Mouse (Mus musculus) megakaryocyte progenitor cell, adult 5-6 weeks (primary cell): Measurements from ENCODE around the gene Matk. TPM values are rescaled to one million over a fixed set of nuclear protein-coding genes. Genes with fewer than 3 reads are reported as not detected.

Experiments used
- ATAC-seq: replicated peaks from 2 replicates; pipeline ENCODE4 v1.8.0; 2016; ENCODE audit warnings: mild to moderate bottlenecking, moderate TSS enrichment, inconsistent platforms; ENCODE audit not compliant: poor library complexity
- total RNA-seq, 2 experiments: library from RNA; stranded (forward) in 1 of 2; stranded (reverse) in 1 of 2; fragments of 157-497, 149-512 nt in 1 of 2; fragments of 200-1000 nt in 1 of 2; gene quantifications; 2 replicates each; pipeline versions ENCODE4 v1.2.3 to v1.2.4; 2015 to 2017

The Matk gene
- total RNA-seq, 2 experiments from 2014 or later: 10.2 to 32.7 TPM

DNA sequence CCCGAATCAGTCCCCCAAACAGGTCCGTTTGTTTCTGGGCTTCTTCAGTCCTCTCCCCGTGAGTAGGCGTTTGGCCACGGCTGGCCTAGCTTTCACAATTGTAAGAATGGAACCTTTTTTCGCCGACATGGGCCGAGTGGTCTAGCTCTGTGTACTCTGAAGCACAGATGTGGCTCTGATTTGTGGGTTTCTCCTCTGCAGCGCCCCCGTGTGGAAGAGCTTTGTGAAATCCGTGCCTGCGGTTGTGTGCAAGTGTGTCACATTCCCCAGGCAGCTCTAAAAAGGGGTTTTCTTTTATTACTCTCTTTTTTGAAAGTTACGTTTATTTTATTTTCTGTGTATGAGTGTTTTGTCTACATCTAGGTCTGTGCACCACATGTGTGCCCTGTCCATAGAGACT, 11.9 kb upstream of the Matk start:
- peak; percentile 52 for ATAC-seq

DNA sequence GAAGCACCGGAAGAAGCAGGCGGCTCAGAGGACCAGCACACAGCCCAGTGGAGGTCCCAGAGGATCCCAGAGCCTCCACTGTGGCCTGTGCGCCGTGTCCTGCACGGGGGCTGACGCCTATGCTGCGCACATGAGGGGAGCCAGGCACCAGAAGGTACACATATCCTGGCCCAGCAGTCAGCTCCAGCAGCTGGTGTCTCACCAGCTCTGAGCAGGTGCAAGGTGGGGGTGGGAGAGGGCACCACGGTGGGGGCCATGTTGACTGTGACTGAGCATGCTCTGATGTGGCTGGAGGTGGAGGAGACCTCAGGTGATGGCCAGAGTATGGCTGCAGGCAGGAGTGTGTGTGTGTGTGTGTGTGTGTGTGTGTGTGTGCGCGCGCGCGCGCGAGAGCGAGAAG, 10.7 kb upstream of the Matk start:
- ATAC-seq: no peak

DNA sequence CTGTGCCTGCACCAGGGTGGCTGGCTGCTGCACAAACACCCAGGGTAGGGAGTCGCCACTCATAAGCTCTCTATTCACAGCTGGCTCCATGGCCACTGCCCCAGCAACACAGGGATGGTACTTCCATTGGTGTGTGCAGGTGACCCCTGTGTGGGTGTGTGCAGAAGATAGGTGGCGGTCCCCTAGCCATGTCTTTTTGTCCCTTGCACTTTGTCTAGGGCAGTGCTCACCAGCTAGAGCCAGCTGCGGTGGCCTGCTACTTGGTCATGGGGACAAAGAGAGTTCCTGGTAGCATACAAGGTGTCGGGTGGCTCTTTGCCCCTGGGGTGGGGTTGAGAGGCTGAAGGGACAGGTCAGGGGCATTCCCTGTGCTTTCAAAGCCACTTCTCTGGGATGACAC, 8.6 kb upstream of the Matk start:
- no peak for ATAC-seq

DNA sequence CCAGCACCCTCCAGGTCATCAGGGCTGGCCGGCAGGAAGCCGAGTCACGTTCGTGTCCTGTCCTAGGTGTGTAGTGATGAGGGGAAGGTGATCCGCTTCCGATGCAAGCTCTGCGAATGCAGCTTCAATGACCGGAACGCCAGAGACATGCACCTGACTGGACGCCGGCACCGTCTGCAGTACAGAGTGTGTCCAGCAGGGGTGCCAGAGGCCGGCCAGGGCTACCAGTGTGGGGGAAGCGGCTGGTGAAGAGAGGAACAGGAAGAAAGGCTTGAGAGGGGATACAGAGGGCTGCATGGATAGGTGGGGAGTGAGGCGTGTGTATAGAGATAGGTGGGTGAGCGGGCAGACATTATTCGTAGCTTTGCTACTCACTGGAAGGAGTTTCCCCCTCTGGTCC, 8.1 kb upstream of the Matk start:
- peak; percentile 94 for ATAC-seq

DNA sequence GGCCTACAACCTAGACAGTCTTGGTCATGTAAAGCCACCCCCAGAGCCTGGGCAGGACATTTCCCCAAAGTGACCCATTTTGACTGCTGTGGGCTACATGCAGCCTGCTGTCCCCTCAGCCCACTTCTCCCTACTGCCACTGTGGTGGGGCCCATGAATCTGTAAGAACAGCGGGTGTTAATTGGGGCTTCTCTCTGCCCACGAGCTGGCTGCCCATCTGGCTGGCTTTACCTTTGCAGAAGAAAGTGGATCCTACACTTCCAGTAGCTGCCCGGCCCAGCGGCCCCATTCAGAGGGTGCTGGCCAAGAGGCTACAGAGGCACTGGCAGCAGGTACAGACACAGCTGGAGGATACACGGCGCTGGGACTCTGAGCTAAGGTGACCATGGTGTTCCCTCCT, 7.6 kb upstream of the Matk start:
- ATAC-seq: no peak

DNA sequence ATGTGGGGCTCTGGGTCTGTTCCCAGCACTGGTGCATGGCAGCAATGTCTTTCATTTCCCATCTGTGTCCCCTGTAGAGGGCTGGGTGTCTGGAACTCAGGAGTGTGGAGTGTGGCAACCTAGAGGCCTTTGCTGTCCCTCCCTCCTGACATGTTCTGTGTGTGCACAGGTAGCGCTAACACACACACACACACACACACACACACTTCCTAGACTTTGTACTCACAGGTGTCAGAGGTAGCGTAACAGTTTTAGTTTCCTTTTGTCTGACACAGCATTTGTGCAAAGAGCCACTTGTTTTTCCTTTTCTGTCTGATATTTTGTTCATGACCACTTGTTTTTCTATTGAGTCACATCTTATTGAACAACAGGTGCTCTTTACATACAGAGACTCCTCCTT, 4.9 kb upstream of the Matk start:
- ATAC-seq: no peak

DNA sequence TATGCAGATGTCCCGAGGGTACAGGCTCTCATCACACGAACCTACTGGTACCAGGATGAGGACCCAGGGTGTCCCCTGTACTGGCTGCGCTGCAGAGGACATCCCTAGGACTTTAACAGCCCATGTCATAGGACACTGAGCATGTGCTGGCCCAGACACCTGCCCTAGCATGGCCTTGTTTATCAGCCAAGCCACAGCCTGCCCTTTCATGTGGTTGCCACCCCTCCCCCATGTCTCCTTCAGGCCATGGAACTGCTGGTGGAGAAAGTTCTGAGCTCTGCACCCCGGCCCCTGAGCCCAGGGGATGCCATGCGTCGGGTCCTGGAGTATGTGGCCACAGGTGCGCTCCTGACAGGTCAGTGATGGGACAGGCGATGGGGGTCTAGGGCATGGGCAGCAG, 3.3 kb upstream of the Matk start:
- ATAC-seq: no peak

DNA sequence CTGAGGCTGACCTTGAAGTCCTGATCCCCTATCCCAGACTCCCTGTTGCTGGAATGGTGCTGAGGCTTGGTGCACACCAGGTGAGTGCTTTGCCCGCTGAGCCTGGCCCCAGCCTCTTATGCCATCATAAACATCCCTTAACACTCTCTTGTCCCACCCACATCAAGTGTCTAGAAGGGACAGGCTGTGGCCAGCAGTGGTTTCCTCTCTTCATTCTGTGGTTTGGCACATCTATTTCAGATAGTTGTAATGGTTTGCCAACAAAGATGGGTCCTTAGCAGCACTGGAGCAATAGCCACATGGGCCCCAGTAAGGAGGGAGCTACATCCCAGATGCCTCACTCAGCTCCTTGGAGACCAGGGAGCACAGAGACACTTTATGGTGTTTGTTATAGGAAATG, 2.2 kb downstream of the Matk start:
- ATAC-seq: peak; percentile 52

DNA sequence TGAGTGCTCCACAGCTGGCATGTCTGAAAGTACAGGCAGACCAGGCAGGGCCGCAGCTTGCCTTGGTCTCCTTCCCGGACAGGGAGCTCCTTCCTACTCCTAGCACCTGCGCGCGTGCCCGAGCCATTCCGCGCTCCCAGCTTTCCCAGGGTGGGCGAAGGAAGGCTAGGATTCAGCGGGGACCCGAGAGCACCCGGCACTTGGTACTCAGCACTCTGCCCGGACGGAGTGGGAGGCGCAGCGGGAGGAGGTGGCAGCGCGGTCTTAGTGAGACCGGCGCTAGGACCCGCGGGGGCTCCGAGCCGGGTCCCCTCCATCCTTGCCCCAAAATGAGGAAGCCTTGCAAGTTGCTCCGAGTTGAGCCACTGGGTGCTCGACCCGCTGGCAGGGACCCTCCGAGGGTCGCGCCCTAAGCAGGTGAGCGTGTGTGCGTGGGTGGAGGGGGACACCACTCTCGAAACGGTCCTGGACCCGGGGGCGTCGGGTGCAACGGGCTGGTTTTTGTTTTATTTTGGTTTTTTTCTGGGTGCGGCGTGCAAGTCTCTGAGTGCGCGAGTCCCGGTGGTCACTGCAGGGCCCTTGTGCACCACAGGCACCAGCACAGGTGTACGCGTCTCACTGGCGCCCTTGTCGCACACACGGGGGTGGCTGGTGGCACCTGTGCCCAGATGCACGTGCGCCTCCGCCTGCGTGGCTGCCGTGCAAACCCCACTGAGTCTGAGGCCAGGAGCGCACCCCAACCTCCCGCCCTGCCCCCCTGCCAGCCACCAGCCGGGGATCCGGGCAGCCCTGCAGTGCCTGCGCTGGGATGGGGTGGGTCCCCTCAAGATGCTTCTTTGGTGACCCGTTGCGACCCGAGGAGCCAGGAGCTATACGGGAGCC, 4.7 kb downstream of the Matk start:
- ATAC-seq: peak; percentile 40; the same call in 1 of the 2 replicates

DNA sequence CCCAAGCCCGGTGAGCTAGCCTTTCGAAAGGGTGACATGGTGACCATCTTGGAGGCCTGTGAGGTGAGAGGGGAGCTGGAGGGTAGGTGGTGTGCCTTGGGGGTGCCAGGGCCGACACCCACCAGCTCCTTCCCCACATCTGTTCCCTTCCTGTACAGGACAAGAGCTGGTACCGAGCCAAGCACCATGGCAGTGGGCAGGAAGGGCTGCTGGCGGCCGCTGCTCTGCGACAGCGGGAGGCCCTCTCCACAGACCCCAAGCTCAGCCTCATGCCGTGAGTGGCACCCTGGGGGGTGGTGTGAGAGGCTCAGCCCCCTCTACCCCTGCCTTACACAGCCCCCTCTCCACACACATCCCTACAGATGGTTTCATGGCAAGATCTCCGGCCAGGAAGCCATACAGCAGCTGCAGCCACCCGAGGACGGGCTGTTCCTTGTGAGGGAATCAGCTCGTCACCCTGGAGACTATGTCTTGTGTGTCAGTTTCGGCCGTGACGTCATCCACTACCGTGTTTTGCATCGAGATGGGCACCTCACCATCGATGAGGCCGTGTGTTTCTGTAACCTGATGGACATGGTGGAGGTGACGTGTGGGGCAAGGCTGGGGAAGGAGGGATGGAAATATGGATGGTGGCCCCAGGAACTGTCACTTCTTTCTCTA, 6.6 kb downstream of the Matk start:
- ATAC-seq: no peak

DNA sequence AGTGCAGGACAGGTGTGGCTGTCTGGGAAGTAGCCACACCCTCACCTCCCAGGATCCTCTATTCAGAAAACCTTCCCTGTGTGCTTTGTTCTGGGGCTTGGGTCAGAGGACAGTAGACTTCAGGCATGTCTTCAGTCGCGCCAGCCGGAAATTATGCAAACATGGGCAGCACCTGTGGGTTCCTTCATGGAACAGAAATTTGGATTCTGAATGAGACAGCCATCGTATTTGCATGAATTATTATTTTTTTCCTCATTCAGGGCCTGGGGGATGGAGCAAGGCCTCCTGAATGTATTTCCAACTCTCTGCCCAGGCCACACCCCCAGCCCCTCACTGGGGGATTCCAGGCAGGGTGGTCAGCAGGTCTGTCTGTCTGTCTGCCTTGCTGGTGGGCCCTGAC, 8.3 kb downstream of the Matk start:
- no peak for ATAC-seq

DNA sequence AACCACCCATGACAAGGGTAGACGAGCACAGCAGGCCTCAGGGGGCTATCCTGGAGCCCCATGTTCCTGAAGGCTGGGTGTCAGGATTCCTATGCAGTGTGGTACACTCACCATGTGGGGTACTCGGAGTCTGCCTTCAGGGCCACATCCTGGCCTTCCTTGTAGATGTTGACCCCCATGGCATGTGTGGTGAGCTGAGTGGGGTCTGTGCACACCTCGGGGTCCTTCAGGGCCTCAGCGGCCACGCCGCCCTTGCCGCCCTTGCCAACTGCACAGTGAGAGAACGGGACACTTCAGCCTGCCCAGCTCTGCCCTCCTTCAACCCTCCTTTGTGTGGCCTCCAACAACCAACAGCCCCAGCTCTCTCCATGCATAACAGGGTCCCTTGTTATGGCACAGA, 12.8 kb downstream of the Matk start:
- no peak for ATAC-seq

DNA sequence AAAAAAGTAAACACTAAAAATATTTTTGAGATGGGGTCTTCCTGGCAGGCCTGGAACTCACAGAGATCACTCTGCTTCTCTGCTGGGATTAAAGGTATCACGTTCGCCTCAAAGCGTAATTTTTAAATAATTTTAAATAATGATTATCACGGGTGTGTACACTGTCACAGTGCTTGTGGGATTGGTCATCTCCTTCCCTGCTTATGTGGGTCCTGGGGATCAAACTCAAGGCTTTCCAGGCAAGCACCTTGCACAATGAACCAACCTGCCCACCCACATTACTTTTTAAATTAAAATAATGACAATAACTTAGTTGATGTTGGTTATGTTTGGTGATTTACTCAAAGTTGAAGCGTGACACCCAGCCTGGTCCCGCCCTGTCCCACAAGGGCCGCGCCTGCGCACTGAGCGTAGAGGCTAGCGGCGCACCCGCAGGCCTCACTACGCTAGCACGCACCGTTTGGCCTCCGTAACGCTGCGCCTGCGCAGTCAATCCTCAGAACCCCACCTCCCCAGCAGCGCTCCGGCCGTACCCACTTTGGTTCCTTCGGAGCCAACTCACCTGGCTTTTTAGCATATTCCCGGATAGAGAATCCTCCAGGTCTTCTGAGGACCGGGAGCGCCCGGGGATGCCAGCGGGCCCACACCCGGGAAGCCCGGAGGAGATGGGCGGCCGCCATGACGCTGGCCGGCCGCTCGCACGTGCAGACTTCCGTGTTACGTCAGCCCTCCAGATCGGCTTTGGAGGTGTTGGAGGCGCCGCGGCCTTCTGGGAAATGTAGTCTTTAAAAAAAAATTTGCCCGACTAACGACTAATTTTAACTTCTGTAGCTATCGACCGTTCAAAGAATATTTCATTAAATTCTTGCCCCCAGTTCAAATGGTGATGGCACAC, 13.7 kb downstream of the Matk start, which contains the start of the genes Mrpl54 and Apba3:
Gene Mrpl54, minus strand, starts transcription at position 724 of the 895 bp plus-strand sequence.
Gene Apba3, plus strand, starts transcription at position 750 of the 895 bp plus-strand sequence.
- ATAC-seq: peak; percentile 85

DNA sequence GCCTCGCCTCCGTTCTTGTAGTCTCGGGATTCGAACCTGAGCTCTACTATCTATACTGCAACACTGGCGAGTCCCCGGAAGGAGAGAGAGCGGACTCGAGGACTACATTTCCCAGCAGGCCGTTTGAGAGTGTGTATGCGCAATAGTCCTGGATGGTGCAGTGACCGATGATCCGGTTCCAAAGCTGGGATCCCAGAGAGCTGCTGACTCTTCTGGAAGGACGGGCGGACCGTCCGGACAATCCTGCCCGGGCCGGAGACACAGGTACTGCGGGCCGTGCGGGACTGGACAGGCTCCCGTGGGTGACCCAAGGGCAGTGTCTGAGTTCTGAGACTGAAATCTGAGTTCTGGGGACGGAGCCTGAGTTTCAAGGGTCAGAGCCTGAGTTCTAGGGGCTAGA, 15.3 kb downstream of the Matk start:
- peak; percentile 80 for ATAC-seq

DNA sequence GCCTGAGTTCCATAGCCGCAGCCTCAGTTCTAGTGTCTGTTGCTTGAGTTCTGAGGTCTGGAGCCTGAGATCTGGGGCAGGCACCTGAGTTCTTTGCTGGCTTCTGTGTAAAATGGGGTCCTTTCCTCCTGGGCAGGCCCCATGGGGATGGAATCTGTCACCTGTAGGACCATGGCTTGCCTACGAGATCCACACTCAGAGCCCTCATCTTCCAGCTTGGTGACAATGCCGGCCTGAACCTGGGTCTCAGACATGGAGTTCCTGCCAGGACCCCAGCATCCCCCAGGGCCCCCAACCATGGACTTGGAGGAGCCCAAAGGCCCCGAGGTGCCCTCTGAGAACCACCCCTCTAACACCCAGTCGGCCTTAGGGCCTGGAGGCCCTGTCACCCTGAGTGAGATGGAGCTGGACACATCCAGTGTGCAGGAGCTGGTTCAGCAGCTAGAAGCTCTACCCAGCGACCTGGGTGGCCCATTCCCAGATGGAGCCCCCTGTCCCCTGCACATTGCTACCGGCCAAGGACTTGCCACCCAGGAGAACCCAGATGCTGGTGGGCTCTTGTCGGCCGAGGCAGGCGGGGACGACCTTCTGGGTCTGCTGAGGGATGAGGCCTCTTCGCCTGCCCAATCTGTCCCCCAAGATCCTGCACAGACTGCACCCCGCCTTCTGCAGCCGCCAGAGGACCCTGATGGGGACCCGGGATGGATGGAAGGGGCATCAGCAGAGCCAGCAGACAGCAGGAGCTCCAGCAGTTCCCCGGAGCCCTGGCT, 16.1 kb downstream of the Matk start:
- no peak for ATAC-seq

DNA sequence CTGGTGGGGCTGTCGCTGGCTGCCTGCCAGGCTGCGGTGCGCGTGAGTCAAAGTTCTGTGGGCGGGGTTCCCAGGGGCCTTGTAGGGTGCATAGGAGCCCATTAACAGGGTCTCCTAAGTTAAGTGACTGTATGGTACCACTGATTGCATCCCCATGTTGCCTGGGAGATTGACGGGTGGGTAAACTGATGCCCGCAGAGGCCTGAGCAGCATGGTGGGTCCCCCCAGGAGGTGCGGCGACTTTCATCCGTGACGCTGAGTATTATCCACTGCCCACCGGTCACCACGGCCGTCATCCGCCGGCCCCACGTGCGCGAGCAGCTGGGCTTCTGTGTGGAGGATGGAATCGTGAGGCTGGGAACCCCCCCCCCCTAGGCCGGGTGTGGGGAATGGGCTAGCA, 19.6 kb downstream of the Matk start:
- ATAC-seq: no peak

DNA sequence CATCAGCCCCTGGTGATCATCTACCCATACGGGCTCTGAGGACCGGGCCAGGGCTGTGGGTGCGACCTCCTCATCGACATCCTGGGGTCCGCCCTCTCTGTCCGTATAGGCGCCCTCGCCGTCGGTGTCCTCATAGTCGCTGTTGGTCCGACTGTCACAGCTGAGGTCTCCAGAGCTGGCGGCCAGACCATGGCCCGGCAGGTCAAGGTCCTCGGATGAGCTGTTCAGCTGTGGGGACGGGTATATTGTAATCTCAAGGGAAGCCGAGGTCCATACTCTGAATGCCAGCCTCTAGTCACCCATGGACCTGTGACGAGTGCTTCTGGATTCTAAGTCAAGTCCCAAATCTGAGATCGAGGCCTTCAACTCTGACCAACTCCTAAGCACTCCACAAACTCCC, 21.1 kb downstream of the Matk start:
- no peak for ATAC-seq

DNA sequence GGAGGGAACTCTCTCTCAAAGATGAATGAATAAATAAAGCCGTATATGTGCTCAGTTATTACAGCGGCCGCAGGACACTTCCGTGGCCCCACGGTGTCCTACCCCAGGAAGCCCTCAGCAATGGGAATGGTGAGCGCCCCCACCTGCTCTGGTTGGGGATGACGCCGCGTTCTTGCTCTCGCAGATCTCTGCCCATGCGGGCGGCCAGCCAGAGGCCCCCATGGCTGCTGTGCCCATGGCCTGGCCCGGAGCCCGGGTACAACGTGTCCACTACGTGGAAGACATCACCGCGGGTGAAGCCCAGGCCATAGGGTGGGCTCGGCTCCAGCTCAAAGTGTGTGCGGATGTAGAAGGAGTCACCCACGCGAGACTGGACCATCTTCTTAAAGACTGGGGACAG, 24.9 kb downstream of the Matk start:
- no peak for ATAC-seq

DNA sequence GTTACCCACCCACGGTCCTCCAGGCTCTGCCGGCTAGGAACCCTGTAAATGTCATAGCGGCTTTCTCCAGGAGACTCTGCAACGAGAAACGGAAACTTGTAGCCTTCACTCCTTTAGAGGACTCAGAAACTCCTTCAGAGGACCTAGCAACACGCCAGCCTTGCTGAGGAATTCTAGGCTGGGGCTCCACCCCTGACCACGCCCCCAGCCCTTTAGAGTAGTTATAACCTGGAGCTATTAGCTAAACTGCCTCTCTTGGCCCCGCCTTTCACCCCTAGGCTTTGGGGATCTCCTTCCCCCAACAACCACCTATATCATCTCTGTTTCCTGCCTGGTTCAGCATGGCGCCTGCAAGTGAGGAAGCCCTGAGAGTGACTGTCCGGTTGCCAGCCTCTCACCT, 26.8 kb downstream of the Matk start:
- peak; percentile 39; the same call in 1 of the 2 replicates for ATAC-seq

DNA sequence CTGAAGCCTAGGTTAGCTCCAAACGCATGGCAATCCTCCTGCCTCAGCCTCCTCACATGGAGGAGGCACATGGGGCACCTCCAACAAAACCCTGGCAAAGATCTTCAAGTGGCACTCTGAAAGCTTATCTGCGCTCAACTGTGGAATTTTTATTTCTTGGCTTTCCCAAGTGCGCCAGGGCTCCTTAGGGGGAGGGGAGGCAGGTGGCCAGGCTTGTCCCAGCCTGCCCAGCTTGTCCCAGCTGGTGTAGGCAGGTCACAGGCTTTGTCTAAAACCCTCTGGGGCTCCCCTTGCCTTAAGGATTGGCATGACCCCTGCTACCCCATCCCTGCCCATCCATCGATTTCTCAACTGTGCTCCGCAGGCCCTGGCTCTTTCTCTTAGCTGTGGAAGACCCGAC, 31.5 kb downstream of the Matk start:
- ATAC-seq: no peak

DNA sequence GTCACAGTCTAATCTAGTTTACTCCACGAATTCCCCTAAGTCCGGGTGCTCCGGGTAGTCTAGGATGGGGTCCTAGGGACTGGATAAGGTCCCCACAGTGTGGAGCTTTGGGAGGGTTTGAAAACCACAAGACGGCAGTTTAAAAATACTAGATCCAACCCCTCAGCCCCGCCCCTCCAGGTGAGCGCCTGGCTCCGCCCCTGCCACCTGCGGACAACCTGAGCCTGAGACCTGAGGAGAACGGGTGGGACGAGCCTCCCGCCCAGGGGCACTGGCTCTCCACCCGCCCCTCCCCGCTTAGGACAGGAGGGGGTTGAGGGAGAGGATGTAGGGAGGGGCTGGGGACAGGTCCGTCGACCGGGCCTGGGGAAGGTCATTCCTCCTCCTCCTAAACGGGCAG, 32.0 kb downstream of the Matk start:
- ATAC-seq: no peak
